Mouse (Mus musculus): ENCODE data around the gene Rnf26. TPM values are rescaled to one million over a fixed set of nuclear protein-coding genes. Genes with fewer than 3 reads are reported as not detected.

The Rnf26 gene
- total and polyA plus RNA-seq, 2 experiments from 2014 or later: 24.3 to 38.0 TPM

- Histone ChIP-seq H3K27me3 (ENCODE audit: insufficient read depth, low read length) (no peaks in the 10 kb centered on the region), H3K9me3 (ENCODE audit: low read length) (no peaks in the 10 kb centered on the region), H3K4me3 (ENCODE audit: low read length) (no peak overlapping the region), H3K36me3 (ENCODE audit: insufficient read depth, low read length) (no peaks in the 10 kb centered on the region), H3K4me1 (ENCODE audit: insufficient read depth, low read length) (no peaks in the 10 kb centered on the region; the same call in 1 of the 2 replicates), H3K9ac (replicated peaks; ENCODE audit: low read length) (0 out of 2 replicates have a peak overlapping the region, but pooled peaks have one; percentile 17), H3K4me2 (ENCODE audit: low read depth, low read length) (peak overlapping the region; percentile 38), H3K27ac (peak overlapping the region; percentile 88)
- ATAC-seq (peak; percentile 83), DNase-seq (ENCODE audit: low spot score) (peak; percentile 78)
- TF ChIP-seq CTCF (IDR thresholded peaks at IDR 0.05; ENCODE audit: low read depth): no peak
- WGBS: 17% methylated on average over 11 of the region's 11 CpGs
Observed at GRCm38 (mm10) chr9:44071914-44072598, 41.3 kb downstream of the Rnf26 start.

- H3K4me1 ChIP-seq (ENCODE audit: insufficient read depth, low read length): no peaks in the 10 kb centered on the region; the same call in 1 of the 2 replicates
- peak overlapping the region; percentile 48; the same call in 1 of the 2 replicates for H3K27ac ChIP-seq
- DNase-seq (ENCODE audit: low spot score): no peak
- no peak overlapping the region for H3K4me2 ChIP-seq (ENCODE audit: low read depth, low read length)
- H3K27me3 ChIP-seq (ENCODE audit: insufficient read depth, low read length): no peaks in the 10 kb centered on the region
- no peaks in the 10 kb centered on the region for H3K9me3 ChIP-seq (ENCODE audit: low read length)
- H3K4me3 ChIP-seq (ENCODE audit: low read length): no peak overlapping the region
- ATAC-seq: no peak
- no peaks in the 10 kb centered on the region for H3K36me3 ChIP-seq (ENCODE audit: insufficient read depth, low read length)
- WGBS: 42% methylated on average over 8 of the region's 8 CpGs
- no peak overlapping the region for H3K9ac ChIP-seq (replicated peaks; ENCODE audit: low read length)
- TF ChIP-seq CTCF (IDR thresholded peaks at IDR 0.05; ENCODE audit: low read depth): no peak
Observed at GRCm38 (mm10) chr9:44070844-44071231, 42.5 kb downstream of the Rnf26 start.

GRCm38 (mm10) chr9:44070113-44070843 is 43.0 kb downstream of the Rnf26 start:
- no peak overlapping the region for H3K4me3 ChIP-seq (ENCODE audit: low read length)
- no peaks in the 10 kb centered on the region for H3K9me3 ChIP-seq (ENCODE audit: low read length)
- H3K4me1 ChIP-seq (ENCODE audit: insufficient read depth, low read length): no peaks in the 10 kb centered on the region; the same call in 1 of the 2 replicates
- H3K27me3 ChIP-seq (ENCODE audit: insufficient read depth, low read length): no peaks in the 10 kb centered on the region
- no peak overlapping the region for H3K9ac ChIP-seq (replicated peaks; ENCODE audit: low read length)
- no peak for DNase-seq (ENCODE audit: low spot score)
- H3K36me3 ChIP-seq (ENCODE audit: insufficient read depth, low read length): no peaks in the 10 kb centered on the region
- 76% methylated on average over 14 of the region's 14 CpGs for WGBS
- no peak overlapping the region for H3K4me2 ChIP-seq (ENCODE audit: low read depth, low read length)
- H3K27ac ChIP-seq: no peak overlapping the region
- no peak for TF ChIP-seq CTCF (IDR thresholded peaks at IDR 0.05; ENCODE audit: low read depth)
- ATAC-seq: no peak

GRCm38 (mm10) chr9:44069252-44069651 is 44.1 kb downstream of the Rnf26 start:
- Histone ChIP-seq H3K9me3 (ENCODE audit: low read length) (no peaks in the 10 kb centered on the region), H3K4me3 (ENCODE audit: low read length) (no peak overlapping the region), H3K36me3 (ENCODE audit: insufficient read depth, low read length) (no peaks in the 10 kb centered on the region), H3K9ac (replicated peaks; ENCODE audit: low read length) (no peak overlapping the region), H3K4me2 (ENCODE audit: low read depth, low read length) (no peak overlapping the region), H3K27ac (no peak overlapping the region), H3K27me3 (ENCODE audit: insufficient read depth, low read length) (no peaks in the 10 kb centered on the region), H3K4me1 (ENCODE audit: insufficient read depth, low read length) (no peaks in the 10 kb centered on the region; the same call in 1 of the 2 replicates)
- 48% methylated on average over 7 of the region's 7 CpGs for whole genome bisulfite sequencing
- no peak for DNase-seq (ENCODE audit: low spot score)
- TF ChIP-seq CTCF (IDR thresholded peaks at IDR 0.05; ENCODE audit: low read depth): no peak
- no peak for ATAC-seq

- Histone ChIP-seq H3K36me3 (ENCODE audit: insufficient read depth, low read length) (no peaks in the 10 kb centered on the region), H3K9ac (replicated peaks; ENCODE audit: low read length) (no peak overlapping the region), H3K9me3 (ENCODE audit: low read length) (no peaks in the 10 kb centered on the region), H3K4me1 (ENCODE audit: insufficient read depth, low read length) (no peaks in the 10 kb centered on the region), H3K27me3 (ENCODE audit: insufficient read depth, low read length) (no peaks in the 10 kb centered on the region), H3K4me2 (ENCODE audit: low read depth, low read length) (peak overlapping the region; percentile 91), H3K4me3 (ENCODE audit: low read length) (0 out of 2 replicates have a peak overlapping the region, but pooled peaks have one; percentile 58), H3K27ac (no peak overlapping the region)
- TF ChIP-seq CTCF (IDR thresholded peaks at IDR 0.05; ENCODE audit: low read depth): no peak
- DNase-seq (ENCODE audit: low spot score) (no peak), ATAC-seq (no peak)
- WGBS: 82% methylated on average over 6 of the region's 6 CpGs
Observed at GRCm38 (mm10) chr9:44067960-44068330, 45.4 kb downstream of the Rnf26 start.

- H3K27me3 ChIP-seq (ENCODE audit: insufficient read depth, low read length): no peaks in the 10 kb centered on the region
- H3K4me3 ChIP-seq (ENCODE audit: low read length): peak overlapping the region; percentile 58
- H3K9me3 ChIP-seq (ENCODE audit: low read length): no peaks in the 10 kb centered on the region
- DNase-seq (ENCODE audit: low spot score) (peak; percentile 68), ATAC-seq (peak; percentile 39; the same call in 1 of the 2 replicates)
- peak overlapping the region; percentile 58; the same call in 1 of the 2 replicates for H3K27ac ChIP-seq
- H3K4me2 ChIP-seq (ENCODE audit: low read depth, low read length): peak overlapping the region; percentile 91
- H3K9ac ChIP-seq (replicated peaks; ENCODE audit: low read length): peak overlapping the region; percentile 61
- H3K36me3 ChIP-seq (ENCODE audit: insufficient read depth, low read length): no peaks in the 10 kb centered on the region
- WGBS: 5% methylated on average over 15 of the region's 15 CpGs
- no peak for TF ChIP-seq CTCF (IDR thresholded peaks at IDR 0.05; ENCODE audit: low read depth)
- no peaks in the 10 kb centered on the region for H3K4me1 ChIP-seq (ENCODE audit: insufficient read depth, low read length)
Observed at GRCm38 (mm10) chr9:44067241-44067959, 45.9 kb downstream of the Rnf26 start.
